Comparison of ENCODE assay signal across 16 mouse cellular contexts in genomic region chr12:4691193-4691592, GRCm38 (mm10). TPM values are rescaled to one million over a fixed set of nuclear protein-coding genes. Genes with fewer than 3 reads are reported as not detected.
"Had no signal": no experiment of that assay in that cellular context is flagged by ENCODE, and none has a peak within 500 bp of the region (broad histone marks: within the 10 kb centered on the region; RNA-seq: fewer than 3 reads in every experiment).

No protein-coding gene starts in this region.

- H3K4me3 ChIP-seq: intestine, embryonic 15.5 days; limb, embryonic 13.5 days; midbrain, embryonic 10.5 days; myocyte; neural tube, embryonic 15.5 days had no signal

- DNase-seq: kidney, adult 2 months; kidney, postnatal 25 days; lung, embryonic 14.5 days; lung, postnatal 10 days; lung, postnatal 4 days; midbrain, embryonic 14.5 days; thymus, adult 18-20 months; thymus, postnatal 14 days had no signal

- H3K27ac ChIP-seq: intestine, embryonic 15.5 days; limb, embryonic 13.5 days; midbrain, embryonic 10.5 days; neural tube, embryonic 15.5 days; stomach, postnatal 0 days had no signal

- ATAC-seq: intestine, embryonic 15.5 days had no signal

RNA-seq across cellular contexts. Expression of gene Fam228a, which starts 47.0 kb away (rescaled TPM):
- total RNA-seq: megakaryocyte, adult 5-6 weeks had no signal
- polyA plus RNA-seq: myocyte; neural tube, embryonic 11.5 days had no signal
